27 mouse cellular contexts compared by ENCODE assay signal in the genomic region with DNA sequence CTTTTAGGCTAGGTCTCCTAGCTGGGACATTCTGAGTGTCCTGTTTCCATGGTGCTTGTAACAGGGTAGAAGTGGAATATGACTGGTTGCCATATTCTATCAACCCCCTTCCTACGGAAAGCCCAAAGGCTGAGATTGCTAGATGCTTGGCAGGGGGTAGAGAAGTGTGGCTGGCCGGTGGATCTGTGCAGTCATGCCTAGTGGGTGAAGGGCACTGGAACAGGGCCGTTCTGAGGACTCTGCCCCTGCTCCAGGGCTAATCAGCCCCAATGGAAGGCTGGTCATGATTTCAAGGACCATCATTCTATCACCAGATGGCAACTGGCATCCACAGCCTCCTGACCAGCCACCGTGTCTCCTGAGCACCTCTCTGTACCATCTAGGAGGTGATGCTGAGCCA. TPM values are rescaled to one million over a fixed set of nuclear protein-coding genes. Genes with fewer than 3 reads are reported as not detected.
A peak's percentile ranks its signal among the peaks of the same experiment; 100 is the strongest.
DNase-seq lines count a peak whose midpoint lies in the region; ATAC-seq and TF ChIP-seq lines count a peak whose summit lies in the region.
"Had no signal": no experiment of that assay in that cellular context is flagged by ENCODE, and none has a peak within 500 bp of the region (broad histone marks: within the 10 kb centered on the region; RNA-seq: fewer than 3 reads in every experiment).

No protein-coding gene starts in this region.

- WGBS in intestine, embryonic 16.5 days = 89% methylated on average over 4 of the region's 4 CpGs

- peak; percentile 39 for DNase-seq in adrenal gland, adult 2 months
- no peak for DNase-seq in adrenal gland, adult 18-20 months (ENCODE audit: low spot score in 2 of 2)
- no peak for DNase-seq in layer of hippocampus, adult 2 months (ENCODE audit: low spot score in 2 of 2)
- DNase-seq in layer of hippocampus, adult 8-10 months (ENCODE audit: low spot score in 2 of 2) = no peak
- DNase-seq in kidney, postnatal 14 days = peak; percentile 60
- DNase-seq in frontal cortex, postnatal 36 days (ENCODE audit: low spot score in 2 of 2) = no peak
- DNase-seq: cerebellum, adult 18-20 months; cerebellum, postnatal 36 days; embryo, embryonic 11 days; gastrocnemius, postnatal 25 days; heart, adult 18-20 months; heart, postnatal 10 days; liver, embryonic 13.5 days; lung, adult 2 months; lung, postnatal 14 days; midbrain, embryonic 14.5 days; spleen, adult 18-20 months; thymus, postnatal 36 days had no signal

- ATAC-seq in intestine, embryonic 16.5 days = no peak
- no peak for ATAC-seq in erythroblast, adult 5-6 weeks (replicated peaks; ENCODE audit: low FRiP score, poor library complexity, severe bottlenecking)
- ATAC-seq: forebrain, embryonic 14.5 days; hindbrain, embryonic 16.5 days had no signal

- TF ChIP-seq CTCF in layer of hippocampus, adult 2 months (conservative IDR thresholded peaks at IDR 0.05) = no peak

- H3K9ac ChIP-seq in intestine, embryonic 16.5 days (ENCODE audit: low read depth, low read length) = peak overlapping the region; percentile 9; the same call in 1 of the 2 replicates
- H3K9ac ChIP-seq: embryonic facial prominence, embryonic 13.5 days; heart, embryonic 12.5 days; limb, embryonic 12.5 days; liver, embryonic 13.5 days had no signal

- no peaks in the 10 kb centered on the region for H3K27me3 ChIP-seq in intestine, embryonic 16.5 days (replicated peaks; ENCODE audit: control insufficient read depth, insufficient read depth, low read length)
- H3K27me3 ChIP-seq: embryonic facial prominence, embryonic 13.5 days; heart, embryonic 12.5 days; limb, embryonic 12.5 days; liver, embryonic 13.5 days; megakaryocyte, embryonic 14.5 days had no signal

- peak overlapping the region; percentile 39; the same call in 1 of the 2 replicates for H3K4me2 ChIP-seq in intestine, embryonic 16.5 days (ENCODE audit: low read depth, low read length)
- H3K4me2 ChIP-seq: embryonic facial prominence, embryonic 13.5 days; heart, embryonic 12.5 days; limb, embryonic 12.5 days; liver, embryonic 13.5 days had no signal

- H3K4me3 ChIP-seq in layer of hippocampus, adult 2 months = no peak overlapping the region; the same call in 1 of the 2 replicates
- no peak overlapping the region for H3K4me3 ChIP-seq in intestine, embryonic 16.5 days (ENCODE audit: low read length)
- H3K4me3 ChIP-seq: embryonic facial prominence, embryonic 13.5 days; heart, embryonic 12.5 days; hindbrain, embryonic 10.5 days; limb, embryonic 12.5 days; liver, embryonic 13.5 days; megakaryocyte, embryonic 14.5 days had no signal

- H3K9me3 ChIP-seq in intestine, embryonic 16.5 days (ENCODE audit: control insufficient read depth, low read length) = no peaks in the 10 kb centered on the region
- H3K9me3 ChIP-seq: embryonic facial prominence, embryonic 13.5 days; heart, embryonic 12.5 days; hindbrain, embryonic 10.5 days; limb, embryonic 12.5 days; liver, embryonic 13.5 days; megakaryocyte, embryonic 14.5 days had no signal

- peaks cover 52% of the 10 kb centered on the region for H3K4me1 ChIP-seq in intestine, embryonic 16.5 days (ENCODE audit: control insufficient read depth, insufficient read depth, low read length)

- 0 out of 2 replicates have a peak, but pooled peaks cover 3% of the 10 kb centered on the region for H3K36me3 ChIP-seq in intestine, embryonic 16.5 days (ENCODE audit: control insufficient read depth, insufficient read depth, low read length)

- H3K27ac ChIP-seq in layer of hippocampus, adult 2 months = peak overlapping the region; percentile 43; the same call in 1 of the 2 replicates
- peak overlapping the region; percentile 86 for H3K27ac ChIP-seq in intestine, embryonic 16.5 days (ENCODE audit: low read length)
- H3K27ac ChIP-seq: embryonic facial prominence, embryonic 13.5 days; hindbrain, embryonic 10.5 days; limb, embryonic 12.5 days; liver, embryonic 13.5 days had no signal

RNA-seq across cellular contexts. Expression of a gene that starts 7.7 kb away (rescaled TPM):
- 100 to 1,000 TPM; 466 to 626 TPM for total RNA-seq in adrenal gland, adult 2 months (2021)
- 570 and 815 TPM in 2 replicates for polyA plus RNA-seq in adrenal gland, adult 2 months (2012; rRNA removed)
- 100 to 1,000 TPM; 209 to 474 TPM for total RNA-seq in adrenal gland, adult 18-20 months (2021)
- 100 to 1,000 TPM; 136 to 138 TPM for total RNA-seq in layer of hippocampus, adult 2 months (2021)
- total RNA-seq in layer of hippocampus, adult 8-10 months (2022) = 100 to 1,000 TPM; 142 to 166 (median 152) TPM
- 103 and 104 TPM in 2 replicates for polyA plus RNA-seq in intestine, embryonic 16.5 days (2015; fragmentation: Nextera tagmentation; extraction: Ambion mirVana)
- total RNA-seq in erythroblast, adult 5-6 weeks (2015; ENCODE audit: low replicate concordance) = 12.1 and 15.0 TPM in 2 replicates
- 7.1 and 11.6 TPM in 2 replicates for total RNA-seq in erythroblast, adult 5-6 weeks (2017; ENCODE audit: low replicate concordance)

Comparison
In these comparisons a context has a peak if more than half of its experiments do, and no peak if none do; other contexts are left out.
1. DNase-seq: peak in adrenal gland, adult 2 months (single experiment) and kidney, postnatal 14 days (single experiment); none in adrenal gland, adult 18-20 months (0 of 2), layer of hippocampus, adult 2 months (0 of 2), layer of hippocampus, adult 8-10 months (0 of 2) and frontal cortex, postnatal 36 days (0 of 2).
2. RNA of a gene that starts 7.7 kb away (total RNA-seq): 466 to 626 TPM in adrenal gland, adult 2 months, 209 to 474 TPM in adrenal gland, adult 18-20 months, 142 to 166 TPM in layer of hippocampus, adult 8-10 months and 136 to 138 TPM in layer of hippocampus, adult 2 months; 7.1 to 15.0 TPM in erythroblast, adult 5-6 weeks; every median in the first group is over 4 times any median in the second.